Mouse (Mus musculus) lung, adult 2 months (tissue): ENCODE data around the gene Chchd1.

Experiments used
- CTCF ChIP-seq: fragments of 200-500 bp; IDR thresholded peaks from 2 replicates; pipeline ENCODE4 v1.5.1; 2011; ENCODE audit warnings: mild to moderate bottlenecking, low read length, control low read depth; ENCODE audit not compliant: insufficient read depth
- POLR2A ChIP-seq: fragments of 200-500 bp; IDR thresholded peaks from 2 replicates; pipeline ENCODE4 v1.6.1; 2011; ENCODE audit warnings: low read depth, mild to moderate bottlenecking, control low read depth, low read length, borderline replicate concordance; ENCODE audit errors: extremely low read depth

- TF ChIP-seq POLR2A = no peak
- no peak for TF ChIP-seq CTCF
Observed at GRCm38 (mm10) chr14:20748388-20748787, 45.6 kb downstream of the Chchd1 start.
